Mouse (Mus musculus) stomach, embryonic 15.5 days (tissue): ENCODE results near the gene Sncg. TPM values are rescaled to one million over a fixed set of nuclear protein-coding genes. Genes with fewer than 3 reads are reported as not detected.
"Not testable (repeated sequence)": the region's sequence is repeated elsewhere in the genome, so short reads cannot be mapped to it uniquely, and the experiment has no call there.

Experiments
- ATAC-seq: fragments of 200-750 bp; cut with Nextera tagmentation; 2 replicates; pipeline ENCODE4 v1.8.0; 2017; ENCODE audit warnings: low read depth, moderate number of reproducible peaks, moderate TSS enrichment; ENCODE audit not compliant: insufficient read depth, low FRiP score
- H3K27ac ChIP-seq: fragments of 300-500 bp; sonication (generic); 2 replicates; pipeline ENCODE4 v1.5.1; 2015; ENCODE audit warnings: mild to moderate bottlenecking, inconsistent platforms
- H3K27me3 ChIP-seq: fragments of 300-500 bp; sonication (generic); replicated peaks from 2 replicates; pipeline ENCODE4 v1.6.1; 2015; ENCODE audit warnings: inconsistent platforms
- H3K36me3 ChIP-seq: fragments of 300-500 bp; sonication (generic); 2 replicates; pipeline ENCODE4 v1.6.1; 2015; ENCODE audit warnings: inconsistent platforms
- H3K4me1 ChIP-seq: fragments of 300-500 bp; sonication (generic); 2 replicates; pipeline ENCODE4 v1.6.1; 2015; ENCODE audit warnings: inconsistent platforms
- H3K4me2 ChIP-seq: fragments of 300-500 bp; sonication (generic); 2 replicates; pipeline ENCODE4 v1.6.1; 2015; ENCODE audit warnings: mild to moderate bottlenecking, inconsistent platforms
- H3K4me3 ChIP-seq: fragments of 300-500 bp; sonication (generic); replicated peaks from 2 replicates; pipeline ENCODE4 v1.5.1; 2015; ENCODE audit warnings: inconsistent platforms
- H3K9ac ChIP-seq: fragments of 300-500 bp; sonication (generic); 2 replicates; pipeline ENCODE4 v1.6.1; 2015; ENCODE audit warnings: inconsistent platforms
- H3K9me3 ChIP-seq: fragments of 300-500 bp; sonication (generic); 2 replicates; pipeline ENCODE4 v1.6.1; 2016; ENCODE audit warnings: inconsistent platforms
- WGBS: fragments of 180-500 bp; shearing (Covaris S2); methylation state at CpG from one replicate; pipeline ENCODE4 v1.1.7; 2015; 5-methylcytosine and 5-hydroxymethylcytosine counted together
- polyA plus RNA-seq: library from polyadenylated mRNA; unstranded; fragments of >200 nt; fragmentation: Nextera tagmentation; extraction: Ambion mirVana; gene quantifications from 2 replicates; pipeline ENCODE4 v1.2.1, GENCODE M21; 2015

The Sncg gene
- polyA plus RNA-seq, 1 experiment from 2014 or later: 32.7 TPM

DNA sequence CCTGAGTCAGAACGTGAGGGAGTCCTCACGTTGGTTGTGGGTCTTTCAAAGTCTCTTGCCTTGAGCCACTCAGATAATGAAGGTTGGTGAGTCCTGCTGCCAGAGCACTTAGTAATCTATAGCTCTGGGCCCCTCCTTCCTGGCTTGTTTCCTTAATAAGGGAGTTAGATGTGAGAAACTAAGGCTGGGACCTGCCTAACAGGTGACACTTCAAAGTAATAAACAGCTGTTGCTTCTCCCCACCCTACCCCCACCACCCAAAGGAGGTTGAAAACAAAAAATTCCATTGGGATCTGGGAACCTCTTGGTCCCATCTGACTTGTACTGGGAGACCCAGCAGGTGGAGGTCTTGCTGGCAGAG is 9.5 kb downstream of the Sncg start:
- Histone ChIP-seq H3K4me3 (no peak overlapping the region), H3K27ac (no peak overlapping the region), H3K4me1 (peaks cover 12% of the 10 kb centered on the region; the same call in 1 of the 2 replicates), H3K27me3 (no peaks in the 10 kb centered on the region), H3K9me3 (no peaks in the 10 kb centered on the region), H3K36me3 (no peaks in the 10 kb centered on the region), H3K4me2 (no peak overlapping the region), H3K9ac (no peak overlapping the region)
- no peak for ATAC-seq
- 91% methylated on average over 2 of the region's 2 CpGs for WGBS

DNA sequence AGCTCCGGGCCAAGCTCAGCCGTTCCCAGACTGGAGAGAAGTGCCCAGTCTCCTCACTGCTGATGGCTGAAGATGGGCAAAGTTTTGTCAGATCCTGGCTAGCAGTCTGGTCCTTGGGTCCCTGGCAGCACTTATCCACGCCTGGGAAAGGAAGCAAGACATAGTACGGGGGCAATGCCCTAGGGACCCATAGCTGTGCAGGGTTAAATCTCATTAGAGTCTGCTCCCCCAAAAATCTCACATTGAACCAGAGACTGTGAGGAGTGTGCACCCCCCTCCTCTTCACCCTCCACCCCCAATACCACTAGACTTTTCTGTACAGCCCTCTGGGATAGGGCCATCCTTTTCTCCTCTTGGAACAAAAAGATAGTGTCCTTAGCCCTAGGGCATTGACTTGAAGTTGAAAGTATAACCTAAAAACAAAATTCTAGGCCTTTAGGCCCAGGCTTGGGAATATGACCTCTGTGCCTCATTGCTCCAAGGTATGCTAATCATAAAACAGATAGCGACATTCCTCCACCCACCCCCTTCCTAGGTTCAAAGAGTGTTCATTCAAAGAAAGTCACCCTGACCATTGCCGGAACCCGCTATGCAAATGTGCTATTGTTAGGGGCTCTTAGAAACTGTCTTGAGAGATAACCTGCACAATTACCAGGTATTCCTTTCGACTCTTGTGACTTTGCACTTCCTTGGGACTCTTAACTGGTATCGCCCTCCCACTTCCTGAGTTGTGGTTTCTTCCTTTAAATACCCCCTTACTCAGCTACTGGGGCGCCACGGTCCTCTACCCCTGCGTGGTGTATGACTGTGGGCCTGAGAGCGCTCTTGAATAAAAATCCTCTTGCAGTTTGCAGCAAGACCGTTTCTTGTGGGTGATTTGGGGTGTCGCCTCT is 10.1 kb downstream of the Sncg start:
- H3K36me3 ChIP-seq, H3K9me3 ChIP-seq, ATAC-seq, H3K27me3 ChIP-seq, H3K9ac ChIP-seq: not testable (repeated sequence)
- Histone ChIP-seq H3K4me3 (peak overlapping the region; percentile 43), H3K27ac (0 out of 2 replicates have a peak overlapping the region, but pooled peaks have one; percentile 75), H3K4me2 (peak overlapping the region; percentile 86), H3K4me1 (peaks cover 12% of the 10 kb centered on the region; the same call in 1 of the 2 replicates)
- 85% methylated on average over 15 of the region's 15 CpGs for WGBS

DNA sequence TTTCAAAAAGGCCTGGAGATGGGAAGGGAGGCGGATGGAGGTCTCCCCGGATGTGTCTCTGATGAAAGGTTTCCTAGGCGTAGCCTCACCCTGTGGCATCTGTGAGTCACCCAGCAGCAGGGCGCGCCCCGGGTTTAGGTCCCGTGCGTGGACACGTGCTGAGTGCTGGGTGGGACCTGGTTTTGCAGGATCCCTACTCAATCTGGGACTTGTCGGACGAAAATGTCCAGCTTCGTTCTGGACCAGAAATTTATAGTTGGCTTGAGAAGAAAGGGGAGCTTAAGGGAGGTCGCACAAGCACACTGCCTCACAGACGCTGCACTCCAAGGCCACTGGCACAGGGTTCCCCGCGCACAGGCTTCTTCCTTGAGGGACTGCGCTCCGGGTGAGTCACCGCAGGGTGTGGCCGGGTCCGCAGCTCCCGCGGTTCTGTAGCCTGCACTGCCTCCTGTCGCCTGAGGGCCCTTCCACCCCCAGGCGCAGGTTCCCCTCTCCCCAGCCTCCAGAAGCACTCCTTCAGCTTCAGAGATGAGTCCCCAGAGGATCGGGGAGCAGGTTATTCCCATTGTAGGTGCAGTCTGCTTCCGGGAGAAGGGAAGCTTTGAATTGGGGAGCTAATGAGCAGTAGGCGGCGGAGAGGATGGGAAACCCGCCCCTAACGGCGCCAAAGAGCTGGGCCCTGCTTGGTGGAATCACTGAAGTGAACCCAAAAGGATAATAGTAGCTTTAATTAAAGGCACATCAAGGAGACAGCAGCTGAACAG is 10.9 kb downstream of the Sncg start:
- H3K36me3 ChIP-seq: no peaks in the 10 kb centered on the region
- H3K9me3 ChIP-seq: no peaks in the 10 kb centered on the region
- H3K4me1 ChIP-seq: peaks cover 12% of the 10 kb centered on the region; the same call in 1 of the 2 replicates
- peak overlapping the region; percentile 43 for H3K4me3 ChIP-seq
- H3K27me3 ChIP-seq: no peaks in the 10 kb centered on the region
- peak overlapping the region; percentile 75 for H3K27ac ChIP-seq
- ATAC-seq: peak; percentile 88
- WGBS: 4% methylated on average over 32 of the region's 32 CpGs
- H3K9ac ChIP-seq: peak overlapping the region; percentile 32; the same call in 1 of the 2 replicates
- peak overlapping the region; percentile 86 for H3K4me2 ChIP-seq

DNA sequence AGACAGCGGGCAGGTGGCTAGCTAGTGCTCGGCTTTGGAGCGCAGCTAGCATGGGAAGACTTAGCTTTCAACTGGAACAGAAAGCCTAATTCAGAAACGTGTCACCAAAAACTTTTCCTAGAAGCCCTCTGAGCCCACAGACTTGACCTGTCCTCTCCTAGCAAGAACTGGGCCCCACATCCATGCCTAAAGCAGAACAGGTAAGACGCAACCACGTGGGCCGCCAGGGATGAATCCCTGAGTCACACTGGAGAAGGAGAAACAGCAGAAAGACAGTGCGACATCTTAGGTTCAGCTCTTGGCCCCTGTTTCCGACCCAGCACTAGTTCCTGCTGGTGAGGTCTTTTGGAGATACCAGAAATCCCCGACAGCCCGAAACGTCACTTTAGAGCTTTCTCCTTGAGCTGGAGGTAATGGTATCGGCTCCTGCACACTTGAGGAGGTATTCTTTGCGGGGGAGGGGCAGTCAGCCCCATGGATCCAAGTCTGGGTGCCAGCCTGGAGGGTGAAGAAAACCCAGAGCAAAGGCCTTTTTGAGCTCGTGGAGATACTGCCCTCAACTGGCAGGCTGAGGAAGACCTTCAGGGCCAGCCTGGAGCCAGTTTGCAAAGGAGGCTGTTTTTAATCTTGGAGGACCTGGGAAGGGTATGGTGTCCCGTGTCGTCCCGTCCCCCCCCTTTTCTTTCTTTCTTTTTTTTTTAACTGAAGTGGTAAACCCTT is 11.7 kb downstream of the Sncg start:
- H3K4me3 ChIP-seq: peak overlapping the region; percentile 43
- H3K27me3 ChIP-seq: no peaks in the 10 kb centered on the region
- WGBS: 32% methylated on average over 18 of the region's 18 CpGs
- no peak overlapping the region for H3K9ac ChIP-seq
- no peaks in the 10 kb centered on the region for H3K36me3 ChIP-seq
- no peaks in the 10 kb centered on the region for H3K9me3 ChIP-seq
- peak; percentile 52; the same call in 1 of the 2 replicates for ATAC-seq
- peak overlapping the region; percentile 86 for H3K4me2 ChIP-seq
- H3K4me1 ChIP-seq: peaks cover 12% of the 10 kb centered on the region; the same call in 1 of the 2 replicates
- peak overlapping the region; percentile 75; the same call in 1 of the 2 replicates for H3K27ac ChIP-seq

DNA sequence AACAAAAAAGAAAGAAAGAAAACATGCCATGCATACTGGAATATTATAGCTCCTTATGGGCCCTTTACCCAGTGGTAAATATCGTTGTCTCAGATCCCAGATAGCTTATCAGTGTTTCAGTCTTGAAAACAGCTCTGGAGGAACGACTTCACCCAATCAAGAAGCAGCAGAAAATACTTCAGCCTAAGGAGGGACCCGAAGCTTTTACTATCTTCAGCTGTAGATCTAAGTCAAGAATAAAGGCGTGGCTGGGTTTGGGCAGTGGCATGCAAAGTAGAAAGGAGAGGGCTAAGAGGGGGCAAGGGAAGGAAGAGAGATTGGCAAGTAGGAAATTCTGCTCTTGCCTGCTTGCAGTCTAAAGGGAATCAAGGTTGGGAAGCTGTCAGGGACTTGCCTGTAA is 12.5 kb downstream of the Sncg start:
- WGBS: 48% methylated on average over 4 of the region's 4 CpGs
- ATAC-seq: no peak
- no peak overlapping the region for H3K27ac ChIP-seq

GRCm38 (mm10) chr14:34360251-34360650 is 14.3 kb downstream of the Sncg start:
- Histone ChIP-seq H3K9me3 (no peaks in the 10 kb centered on the region), H3K4me1 (peaks cover 12% of the 10 kb centered on the region; the same call in 1 of the 2 replicates), H3K4me2 (no peak overlapping the region), H3K27me3 (no peaks in the 10 kb centered on the region), H3K27ac (no peak overlapping the region), H3K9ac (no peak overlapping the region), H3K4me3 (no peak overlapping the region), H3K36me3 (no peaks in the 10 kb centered on the region)
- ATAC-seq: no peak
- WGBS: 48% methylated on average over 6 of the region's 6 CpGs

More for the DNA sequence above, 12.5 kb downstream of the Sncg start:
- no peak overlapping the region for H3K4me2 ChIP-seq
- H3K9me3 ChIP-seq: no peaks in the 10 kb centered on the region
- no peak overlapping the region for H3K4me3 ChIP-seq
- H3K36me3 ChIP-seq: no peaks in the 10 kb centered on the region
- H3K27me3 ChIP-seq: no peaks in the 10 kb centered on the region
- peaks cover 12% of the 10 kb centered on the region; the same call in 1 of the 2 replicates for H3K4me1 ChIP-seq
- H3K9ac ChIP-seq: no peak overlapping the region

- no peak overlapping the region for H3K9ac ChIP-seq
- ATAC-seq: no peak
- H3K9me3 ChIP-seq: no peaks in the 10 kb centered on the region
- H3K4me3 ChIP-seq: no peak overlapping the region
- no peak overlapping the region for H3K27ac ChIP-seq
- no peak overlapping the region for H3K4me2 ChIP-seq
- peaks cover 15% of the 10 kb centered on the region; the same call in 1 of the 2 replicates for H3K4me1 ChIP-seq
- WGBS: 41% methylated on average over 5 of the region's 5 CpGs
- H3K36me3 ChIP-seq: no peaks in the 10 kb centered on the region
- no peaks in the 10 kb centered on the region for H3K27me3 ChIP-seq
Observed at GRCm38 (mm10) chr14:34359676-34360244, 14.8 kb downstream of the Sncg start.

- no peaks in the 10 kb centered on the region for H3K36me3 ChIP-seq
- H3K9me3 ChIP-seq: no peaks in the 10 kb centered on the region
- 59% methylated on average over 7 of the region's 7 CpGs for WGBS
- H3K4me1 ChIP-seq: peaks cover 8% of the 10 kb centered on the region; the same call in 1 of the 2 replicates
- no peaks in the 10 kb centered on the region for H3K27me3 ChIP-seq
- no peak overlapping the region for H3K27ac ChIP-seq
- H3K4me2 ChIP-seq: no peak overlapping the region
- H3K9ac ChIP-seq: no peak overlapping the region
- ATAC-seq: no peak
- no peak overlapping the region for H3K4me3 ChIP-seq
Observed at GRCm38 (mm10) chr14:34357671-34358455, 16.7 kb downstream of the Sncg start.

DNA sequence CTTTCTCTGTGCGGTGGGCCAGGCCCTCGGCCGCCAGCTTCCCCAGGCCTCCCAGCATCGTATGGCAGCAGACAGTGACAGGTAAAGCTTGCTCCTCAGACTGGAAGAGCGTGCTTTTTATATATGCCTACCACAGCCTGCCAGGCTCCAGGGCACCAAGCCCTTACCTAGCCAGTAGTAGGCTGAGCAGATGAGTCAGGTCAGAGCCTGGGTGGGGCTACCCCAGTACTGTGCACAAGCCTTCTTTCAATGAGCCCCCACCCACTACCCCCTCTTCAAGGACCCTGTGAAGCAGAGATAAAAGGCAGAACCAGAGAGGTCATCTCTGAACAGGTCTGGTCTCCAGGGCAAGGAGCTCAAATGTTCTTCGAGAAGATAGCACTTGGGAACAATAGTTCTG is 19.3 kb downstream of the Sncg start, which contains the start of gene Fam25c:
Fam25c (minus strand) TSS at position 133 of the 400 bp plus-strand sequence.
- no peak for ATAC-seq
- 69% methylated on average over 6 of the region's 6 CpGs for WGBS
- Histone ChIP-seq H3K36me3 (no peaks in the 10 kb centered on the region), H3K9me3 (no peaks in the 10 kb centered on the region), H3K9ac (no peak within 1 kb of the TSS), H3K4me1 (peaks cover 12% of the 10 kb centered on the region; the same call in 1 of the 2 replicates), H3K27me3 (no peaks in the 10 kb centered on the region), H3K4me3 (no peak within 1 kb of the TSS), H3K4me2 (no peak within 1 kb of the TSS), H3K27ac (no peak within 1 kb of the TSS)

DNA sequence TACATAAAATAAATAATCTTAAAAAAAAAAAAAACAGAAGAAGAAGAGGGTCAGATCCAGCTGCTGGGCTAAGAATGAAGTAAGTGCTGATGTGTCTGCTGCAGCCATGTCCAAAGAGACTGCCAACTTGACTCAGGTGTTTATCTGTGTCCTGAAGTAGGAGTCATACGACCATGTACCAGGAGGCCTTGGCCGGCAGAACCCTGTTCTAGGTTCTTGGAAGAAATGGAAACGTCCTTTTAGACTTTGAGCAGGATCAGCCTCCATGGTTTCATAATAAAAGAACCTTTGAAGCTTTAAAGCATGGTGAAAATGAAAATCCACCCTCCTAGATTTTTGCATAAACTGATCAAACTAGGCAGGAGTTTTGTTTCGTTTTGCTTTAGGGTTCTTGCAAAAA is 20.1 kb downstream of the Sncg start:
- Histone ChIP-seq H3K27me3 (no peaks in the 10 kb centered on the region), H3K9me3 (no peaks in the 10 kb centered on the region), H3K4me3 (no peak overlapping the region), H3K4me1 (peaks cover 12% of the 10 kb centered on the region; the same call in 1 of the 2 replicates), H3K9ac (no peak overlapping the region), H3K4me2 (no peak overlapping the region), H3K27ac (no peak overlapping the region), H3K36me3 (no peaks in the 10 kb centered on the region)
- 82% methylated on average over 4 of the region's 4 CpGs for WGBS
- no peak for ATAC-seq
